Mouse (Mus musculus) thymus, adult 18-20 months (tissue): ENCODE measurements at regions not wholly inside any gene's neighbourhood (a gene's known extent, or its start where the extent isn't known, plus 50 kb on each side); places are given as distances from the start of the nearest gene placed in this dataset.

ENCODE experiments used
- DNase-seq, 2 experiments: peaks; one replicate each; pipeline ENCODE4 v3.0.0; 2022; ENCODE audit warnings: mixed read lengths in 2 of 2

DNA sequence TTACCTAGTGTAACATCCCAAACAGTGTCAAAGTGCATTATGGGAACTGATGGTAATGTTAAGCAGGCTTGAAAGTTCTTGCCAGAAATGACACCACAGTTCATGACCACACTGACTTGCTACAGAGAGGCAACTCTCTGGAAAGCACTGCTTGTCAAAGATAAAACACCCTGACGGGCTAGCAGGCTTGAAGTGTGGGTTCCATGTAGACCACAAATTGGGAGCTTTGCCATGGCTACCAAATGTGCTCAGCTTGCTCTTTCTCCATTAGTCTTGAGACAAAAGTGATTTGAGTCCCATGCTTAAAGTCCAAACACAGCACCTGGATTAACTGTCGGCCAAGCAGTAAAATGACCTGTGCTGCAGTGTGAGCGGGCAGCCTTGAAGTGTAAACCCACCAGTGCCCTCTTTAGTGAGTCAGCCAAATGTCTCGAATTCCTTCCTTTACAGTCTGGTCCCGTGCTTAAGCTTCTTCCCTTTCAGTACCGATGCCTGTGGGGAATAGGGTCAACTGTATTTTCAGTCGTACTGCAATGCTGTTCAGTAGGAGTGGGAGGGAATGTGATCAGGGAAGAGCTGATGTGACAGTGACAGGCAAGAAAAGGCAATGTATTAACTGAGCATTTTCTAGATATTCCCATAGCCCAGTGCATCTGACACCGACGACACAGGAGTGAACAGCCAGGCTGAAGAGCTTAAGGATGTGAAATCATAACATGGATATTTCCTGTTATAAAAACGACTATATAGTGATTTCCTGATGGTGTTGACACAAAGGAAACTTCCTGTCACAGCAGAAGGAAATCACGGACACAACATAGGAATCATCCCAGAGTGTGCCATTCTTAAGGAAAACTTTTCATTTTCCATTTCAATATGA is 600.4 kb upstream of the Nr5a2 start:
- no peak for DNase-seq

DNA sequence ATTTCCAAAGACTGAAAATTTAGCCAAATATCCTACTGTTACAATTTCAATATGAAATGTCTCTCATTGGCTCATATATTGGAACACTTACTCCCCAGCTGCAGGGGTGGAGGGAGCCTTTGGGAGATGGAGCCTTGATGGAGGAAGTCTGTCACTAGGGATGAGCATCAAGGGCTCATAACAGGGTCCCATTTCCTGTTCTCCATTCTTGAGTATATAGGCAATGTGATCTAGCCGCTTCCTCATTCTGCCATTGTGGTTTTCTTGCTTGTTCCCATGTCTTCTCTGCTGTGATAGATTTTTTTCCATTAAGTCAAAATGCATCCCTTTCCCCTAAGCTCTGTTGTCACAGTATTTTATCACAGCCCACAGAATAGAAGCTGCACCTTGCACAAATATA is 589.4 kb upstream of the Nr5a2 start:
- DNase-seq, result no peak

DNA sequence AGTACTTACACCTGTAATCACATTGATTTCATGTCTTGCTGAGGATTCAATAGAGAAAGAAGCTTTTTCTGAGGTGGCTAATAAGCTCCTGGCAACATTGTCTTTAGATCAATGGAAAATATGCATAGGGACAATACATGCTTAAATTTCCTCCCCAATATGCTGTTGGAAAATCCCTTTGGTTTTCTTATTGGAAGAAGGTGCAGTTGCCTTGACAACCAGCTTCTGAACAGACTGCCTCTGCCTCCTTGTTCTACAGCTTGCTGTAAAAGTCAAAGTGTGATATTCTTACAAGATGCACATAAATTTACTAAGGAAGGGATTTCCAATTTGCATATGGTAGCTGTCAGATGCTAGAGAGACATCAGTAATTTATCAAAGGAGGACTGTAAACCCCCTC is 585.4 kb upstream of the Nr5a2 start:
- DNase-seq, result no peak

DNA sequence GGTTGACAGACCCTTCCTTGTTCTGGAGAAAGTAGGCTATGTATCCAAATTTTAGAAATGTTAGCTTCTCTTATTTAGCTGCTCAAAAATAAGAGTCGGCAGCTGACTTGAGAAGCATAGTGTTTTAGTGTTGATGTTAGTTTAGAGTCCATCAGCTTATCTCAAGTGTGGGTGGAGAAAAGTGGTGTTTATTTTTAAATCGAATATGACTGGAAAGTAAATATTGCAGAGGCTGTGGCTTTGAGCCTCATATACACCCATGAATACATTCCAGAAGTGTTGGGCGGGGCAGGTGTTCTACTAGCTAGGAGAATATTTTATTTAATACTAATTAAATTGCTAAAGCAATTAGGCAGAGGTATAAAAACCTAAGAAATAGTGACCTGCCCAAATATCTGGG is 583.6 kb upstream of the Nr5a2 start:
- no peak for DNase-seq

DNA sequence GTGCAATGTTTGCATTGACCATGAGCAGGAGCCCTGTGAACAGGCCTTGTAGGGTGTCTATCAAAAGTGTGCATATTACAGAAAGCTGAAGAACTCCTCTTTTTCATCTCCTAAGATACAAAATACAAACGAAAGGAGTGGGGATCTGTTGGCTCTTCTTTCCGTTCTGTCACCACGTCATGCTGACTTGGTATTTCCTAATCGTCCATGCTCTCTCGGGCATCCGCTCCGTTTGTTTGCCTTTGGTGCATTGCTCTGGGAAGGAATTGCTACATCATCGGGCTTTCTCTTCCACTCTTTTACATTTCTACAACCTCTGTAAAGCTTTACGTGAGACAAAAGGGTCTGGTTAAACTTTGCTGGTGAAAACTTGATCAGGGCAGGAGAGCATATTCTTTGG is 581.2 kb upstream of the Nr5a2 start:
- no peak for DNase-seq

DNA sequence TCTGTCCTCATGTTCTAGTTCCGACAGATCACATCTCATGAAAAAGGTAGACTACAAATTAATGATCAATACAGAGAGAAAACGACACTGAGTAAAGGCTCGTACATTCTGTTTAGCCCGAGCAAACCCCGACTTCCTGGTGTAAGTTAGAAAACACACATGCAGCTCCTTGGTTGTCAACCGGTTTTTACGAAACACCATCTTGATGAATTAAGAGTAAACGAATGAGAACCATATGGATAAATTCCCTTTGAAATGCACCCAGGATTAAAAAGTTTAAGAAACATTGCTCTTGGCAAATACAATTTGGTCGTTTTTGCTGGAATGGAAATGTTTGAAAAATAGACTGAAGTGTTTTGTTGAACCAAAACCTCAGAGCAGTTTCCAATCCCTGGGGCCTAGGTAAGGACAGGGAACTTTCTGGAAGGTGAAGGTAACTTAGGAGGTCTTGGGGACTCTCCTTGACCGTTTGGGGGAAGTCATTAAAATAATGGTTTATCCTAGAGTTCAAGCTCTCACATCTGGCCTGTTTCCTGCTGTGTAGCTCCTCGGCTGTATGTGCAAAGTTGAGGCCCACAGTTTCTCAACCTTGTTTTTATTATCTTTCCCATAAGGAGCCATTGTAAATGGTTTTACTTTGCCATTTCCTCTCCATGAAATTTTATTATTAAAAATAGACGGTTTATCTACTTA is 579.3 kb upstream of the Nr5a2 start:
- DNase-seq, result no peak

DNA sequence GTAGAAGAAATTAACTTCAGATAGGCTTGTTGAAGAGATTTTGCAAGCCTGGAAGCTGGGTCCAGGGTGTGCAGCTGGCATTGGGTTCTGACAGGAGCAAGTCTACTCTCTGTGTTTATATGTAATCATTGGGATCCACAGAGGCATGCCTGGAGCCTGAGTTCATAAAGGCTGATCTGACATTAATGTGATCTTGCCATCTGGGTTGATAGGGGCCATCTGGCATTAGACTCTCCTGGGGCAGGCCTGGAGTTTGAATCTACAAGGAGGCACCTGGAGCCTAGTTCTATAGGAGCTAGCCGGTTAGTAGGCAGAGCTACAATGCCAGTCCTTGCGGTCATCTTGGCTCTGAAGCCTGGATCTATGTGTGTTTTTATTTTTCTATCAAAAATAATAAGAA is 554.5 kb upstream of the Nr5a2 start:
- DNase-seq, result no peak

DNA sequence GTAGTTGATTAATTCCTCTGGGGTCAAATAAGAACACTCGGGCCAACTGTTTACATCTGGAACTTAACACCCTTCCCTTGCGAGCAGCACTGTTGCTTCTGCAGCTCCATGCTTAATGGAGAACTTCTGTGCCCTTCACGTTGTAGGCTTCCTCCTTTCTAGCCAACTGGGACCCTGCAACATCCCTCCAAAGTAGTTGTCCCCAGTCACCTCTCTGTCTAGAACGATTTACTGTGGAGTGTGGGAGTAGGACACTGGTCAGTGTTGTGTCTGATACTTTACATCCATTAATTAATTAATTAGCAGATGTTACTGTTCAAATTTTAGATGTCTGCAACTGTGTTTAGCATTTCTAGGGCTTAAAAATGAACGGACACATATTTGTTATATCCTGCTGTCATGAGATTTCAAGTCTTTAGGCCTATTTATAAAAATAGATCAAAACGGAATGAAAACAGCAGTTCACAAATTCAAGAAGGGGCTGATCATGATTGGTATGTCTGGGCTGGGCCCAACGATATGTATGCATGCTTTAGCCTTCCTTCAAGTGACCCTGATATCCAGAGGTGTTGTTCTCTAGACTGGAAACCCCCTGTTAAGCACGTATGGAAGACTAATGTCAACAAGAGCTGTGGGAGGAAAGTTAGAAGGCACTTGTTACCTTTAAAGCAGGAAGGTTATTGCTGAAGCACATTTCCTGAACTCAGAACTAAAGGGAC is 543.6 kb upstream of the Nr5a2 start:
- no peak for DNase-seq

DNA sequence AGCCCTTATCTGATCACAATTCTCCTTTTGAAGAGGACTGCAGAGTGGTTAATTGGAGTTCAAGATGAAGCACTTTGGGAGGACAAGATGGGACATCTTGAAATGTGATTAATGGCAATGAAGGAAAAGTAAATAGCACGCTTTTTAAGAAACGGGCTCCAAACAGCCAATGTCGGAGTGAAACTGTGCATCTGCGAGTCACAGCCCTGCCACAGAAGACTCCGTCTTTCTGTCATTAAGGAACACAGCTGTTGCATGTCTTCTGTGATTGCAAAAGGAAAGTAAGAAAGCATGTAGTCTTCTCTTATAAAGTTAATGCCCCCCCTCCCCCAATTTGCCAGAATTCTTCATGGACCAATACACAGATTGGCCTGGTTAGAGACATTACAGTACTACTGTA is 528.0 kb upstream of the Nr5a2 start:
- no peak for DNase-seq

DNA sequence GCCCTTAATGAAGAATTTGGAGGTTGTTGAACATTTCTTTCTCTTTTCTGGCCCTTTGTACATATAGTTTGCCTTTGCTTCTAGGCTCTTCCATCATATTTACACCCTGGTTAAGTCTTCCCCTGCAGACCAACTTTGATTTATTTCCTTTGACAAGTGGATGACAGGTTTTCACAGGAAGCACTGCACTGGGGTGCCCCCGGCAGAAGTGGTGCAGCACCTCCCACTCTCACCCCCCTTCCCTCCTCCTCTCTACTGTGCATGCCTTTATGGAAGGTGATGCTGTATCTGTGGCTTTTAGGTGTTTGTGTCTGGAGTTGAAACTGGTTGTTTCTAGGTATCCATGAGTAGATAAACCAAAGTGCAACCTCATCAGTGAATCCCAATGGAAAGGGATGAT is 518.2 kb upstream of the Nr5a2 start:
- no peak for DNase-seq

DNA sequence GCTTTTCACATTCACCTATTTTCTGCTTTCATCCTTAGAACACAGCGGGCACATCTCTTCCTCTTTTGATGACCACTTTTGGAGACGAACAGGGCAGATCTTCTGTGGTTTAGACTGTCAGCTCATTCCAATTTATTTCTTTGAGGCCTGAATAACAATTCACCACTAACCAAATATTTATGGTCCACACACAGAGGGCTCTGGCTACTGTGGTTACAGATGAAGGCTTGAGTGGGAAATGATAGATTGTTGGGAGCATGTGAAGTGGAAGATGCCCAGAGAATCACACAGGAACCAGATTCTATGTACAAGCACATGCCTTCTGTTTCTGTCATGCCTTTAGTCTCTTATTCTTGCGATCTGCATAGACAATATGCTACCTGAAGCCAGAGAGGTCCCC is 517.0 kb upstream of the Nr5a2 start:
- no peak for DNase-seq

DNA sequence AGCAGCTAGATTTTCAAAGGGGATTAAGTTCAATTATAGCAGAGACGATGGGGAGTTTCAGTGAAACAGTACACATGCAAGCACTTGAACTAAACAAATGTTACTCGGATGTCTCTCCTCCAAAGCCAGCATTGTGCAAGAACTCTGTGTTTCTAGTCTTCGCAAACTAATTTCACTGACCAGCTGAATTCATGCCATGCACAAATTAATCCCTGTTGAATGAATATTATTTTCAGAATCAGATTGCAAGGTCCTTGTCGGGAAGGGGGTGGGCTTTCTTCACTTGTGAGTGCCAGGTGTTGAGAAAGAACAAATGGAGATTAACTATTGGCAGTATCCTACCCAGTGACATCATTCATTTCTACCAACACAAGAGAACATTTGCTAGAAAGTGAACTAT is 514.6 kb upstream of the Nr5a2 start:
- no peak for DNase-seq

DNA sequence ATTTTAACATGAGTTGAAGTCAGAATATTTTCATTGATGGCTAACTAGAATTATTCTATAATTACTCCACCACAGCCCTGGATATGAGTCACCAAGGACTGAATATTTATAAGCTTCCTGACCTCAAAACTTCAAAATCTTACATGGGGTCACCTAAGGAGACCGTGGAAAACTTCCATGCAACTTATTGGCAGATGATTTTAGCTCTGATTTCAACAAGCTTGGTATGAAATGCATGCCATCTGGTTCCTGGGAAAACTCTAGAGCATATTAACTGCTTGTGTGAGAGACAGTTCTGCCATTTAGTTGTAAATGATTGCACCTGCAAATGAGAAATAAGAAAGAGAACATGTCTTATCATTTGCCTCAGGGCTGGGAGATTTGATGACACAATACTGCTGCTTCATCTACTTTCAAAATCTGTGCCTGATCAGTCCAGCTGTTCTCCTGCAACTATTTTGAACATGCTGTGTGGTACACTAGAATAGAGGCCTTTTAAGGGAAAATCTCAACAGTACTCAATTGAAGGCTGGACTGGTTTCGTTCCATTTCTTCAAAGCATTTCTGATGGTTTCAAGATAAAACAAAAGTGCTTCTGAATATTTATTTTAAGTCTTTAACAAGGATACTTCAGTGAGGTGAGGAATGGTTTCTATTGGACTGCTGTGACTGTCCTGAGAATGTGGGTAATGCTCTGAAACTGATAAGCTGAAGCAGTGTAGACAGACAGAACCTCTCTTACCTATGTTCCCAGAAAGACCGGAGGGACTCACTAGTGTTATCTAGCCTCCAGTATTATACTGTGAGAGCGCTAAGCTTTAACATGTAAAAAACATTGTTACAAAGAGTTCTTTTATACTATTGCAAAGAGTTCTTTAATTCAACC is 513.8 kb upstream of the Nr5a2 start:
- no peak for DNase-seq

DNA sequence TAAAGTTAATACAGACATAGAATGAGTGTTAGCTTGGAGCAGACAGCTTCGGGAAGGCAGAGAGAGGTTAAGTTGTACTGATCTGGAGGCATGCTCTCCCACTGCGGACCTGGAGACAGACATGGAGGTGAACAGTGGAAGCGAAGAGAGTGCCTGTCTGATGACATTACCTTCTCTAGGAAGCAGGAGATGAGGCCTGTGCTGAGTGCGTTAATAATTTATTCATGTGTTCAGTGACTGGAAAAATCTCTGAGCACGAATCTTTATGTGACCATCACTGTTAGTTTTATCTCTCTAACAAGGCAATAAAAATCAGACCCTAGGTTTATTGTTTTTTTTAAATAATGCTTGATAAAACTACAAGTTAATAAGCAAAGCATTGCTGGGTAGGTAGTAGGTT is 504.7 kb upstream of the Nr5a2 start:
- no peak for DNase-seq

DNA sequence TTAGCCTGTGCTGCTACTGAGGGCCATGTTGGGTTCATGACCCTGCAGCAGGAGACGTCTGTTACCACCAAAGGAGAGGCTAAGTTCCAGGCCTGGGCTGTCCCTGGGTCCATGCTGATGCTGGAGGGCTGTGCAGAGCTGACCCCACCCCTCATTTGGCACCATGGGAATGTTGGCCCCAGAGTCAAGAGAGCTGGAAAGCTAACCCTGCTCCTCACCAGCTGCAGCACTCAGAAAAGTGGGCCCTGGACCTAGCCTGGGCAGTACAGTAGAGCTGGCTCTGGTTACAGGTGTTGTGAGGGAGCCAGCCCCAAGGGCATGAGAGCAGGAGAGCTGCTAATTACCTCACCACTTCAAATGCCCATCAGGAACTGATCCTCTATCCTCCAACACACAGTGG is 500.9 kb upstream of the Nr5a2 start:
- no peak for DNase-seq

DNA sequence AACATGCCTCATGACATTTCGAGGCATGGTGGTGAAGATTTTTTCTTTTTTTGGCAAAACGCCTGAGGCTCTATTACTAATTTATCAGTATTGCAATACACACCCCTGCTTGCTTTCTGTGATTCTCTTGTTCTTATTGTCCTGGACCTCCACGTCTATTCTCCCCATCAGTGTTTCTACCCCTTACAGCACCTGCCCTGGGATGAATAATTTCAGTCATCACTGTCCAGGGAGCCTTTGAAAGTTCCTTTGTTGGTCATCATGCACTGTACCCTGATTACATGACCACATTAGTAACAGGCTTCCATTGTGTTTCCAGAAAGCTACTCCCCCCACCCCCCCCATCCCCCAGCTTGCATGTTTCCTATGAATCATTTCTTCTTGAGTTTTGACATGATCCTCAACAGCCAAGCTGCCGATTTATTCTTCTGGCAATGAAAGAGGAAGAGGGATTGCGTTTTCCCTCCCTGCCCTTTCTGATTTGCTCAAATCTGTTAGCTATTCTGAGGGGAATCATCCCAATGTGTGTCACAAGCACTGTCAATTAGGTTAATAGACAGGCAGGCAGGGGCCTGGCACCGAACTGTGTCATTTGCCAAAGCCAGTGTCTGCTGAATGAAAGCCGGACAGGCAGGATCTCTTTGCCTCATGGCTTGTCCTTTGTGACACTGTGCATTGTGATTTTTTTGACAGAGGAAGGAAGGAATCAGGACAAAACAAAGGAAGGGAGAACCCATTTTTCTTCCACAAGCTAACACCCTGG is 493.4 kb upstream of the Nr5a2 start:
- no peak for DNase-seq

DNA sequence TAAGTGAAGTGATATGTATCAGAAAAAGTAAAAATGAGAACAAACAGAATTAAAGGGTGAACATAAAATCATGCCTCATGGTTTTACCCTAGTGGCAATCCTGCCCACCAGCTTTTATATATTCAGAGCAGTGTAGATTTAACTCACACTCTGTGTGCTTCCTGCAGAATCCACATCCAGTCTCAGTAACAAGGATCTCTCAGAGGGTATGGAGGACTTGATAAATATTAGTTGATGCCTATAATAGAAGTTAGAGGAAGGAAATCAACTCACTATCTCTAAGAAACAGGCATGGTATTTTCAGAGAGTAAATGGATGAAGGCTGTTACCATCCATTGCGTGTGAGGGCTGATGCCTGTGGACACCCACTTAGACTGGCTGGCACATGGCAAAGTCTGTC is 492.5 kb upstream of the Nr5a2 start:
- no peak for DNase-seq

DNA sequence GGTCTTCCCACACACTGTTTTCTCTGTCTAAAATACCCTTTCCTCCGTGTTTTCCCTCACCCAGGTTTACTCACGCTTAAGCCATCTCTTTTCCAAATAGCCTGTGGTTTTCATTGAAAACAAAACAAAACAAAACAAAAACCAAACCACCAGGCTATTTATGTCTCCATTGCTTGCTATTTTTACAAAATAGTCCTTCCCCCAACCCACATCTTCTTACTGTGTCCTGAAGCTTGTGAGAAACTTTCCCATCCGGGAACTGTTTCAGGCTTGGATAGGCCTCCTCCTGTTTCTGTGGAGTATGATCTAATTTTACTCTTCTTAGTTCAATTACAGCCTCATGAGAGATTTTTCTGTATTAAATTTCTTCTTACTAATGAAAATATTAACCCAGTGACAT is 486.2 kb upstream of the Nr5a2 start:
- no peak for DNase-seq

DNA sequence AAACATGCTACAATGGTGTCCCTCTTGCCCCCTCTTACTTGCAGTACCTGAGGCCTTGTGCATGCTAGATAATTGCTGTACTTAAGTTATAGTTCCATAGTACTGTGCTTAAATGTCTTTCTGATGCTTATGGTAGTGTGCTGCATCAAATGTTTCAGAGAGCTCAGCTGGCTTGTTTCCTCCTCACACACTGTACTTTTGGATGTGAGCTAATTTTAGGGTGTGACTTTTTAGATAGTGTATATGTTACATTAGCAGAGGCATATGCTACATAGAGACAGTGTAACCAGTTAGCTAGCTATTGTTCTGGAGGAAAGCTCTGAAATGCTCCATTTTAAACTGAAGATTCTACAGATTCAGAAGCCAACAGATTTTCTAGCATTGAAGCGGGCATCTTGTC is 467.9 kb upstream of the Nr5a2 start:
- DNase-seq, result no peak

DNA sequence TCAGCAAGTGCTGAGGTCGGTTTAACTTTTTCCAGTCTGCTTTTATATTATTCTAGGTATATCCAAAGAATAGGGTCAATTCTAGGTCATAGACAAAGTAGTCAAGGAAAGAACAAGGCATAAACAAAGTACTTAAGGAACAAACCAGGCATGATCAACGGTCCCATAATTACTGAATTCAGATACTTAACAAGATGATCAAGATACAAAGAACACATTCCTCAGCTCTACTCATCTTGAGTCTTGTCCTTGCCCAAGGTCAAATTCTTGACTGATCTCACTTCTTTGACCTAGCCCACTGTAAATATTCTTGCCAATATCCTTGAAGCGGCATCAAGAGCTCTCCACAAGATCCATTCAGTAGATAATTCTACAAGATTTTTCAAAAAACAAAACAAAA is 458.1 kb upstream of the Nr5a2 start:
- no peak for DNase-seq

DNA sequence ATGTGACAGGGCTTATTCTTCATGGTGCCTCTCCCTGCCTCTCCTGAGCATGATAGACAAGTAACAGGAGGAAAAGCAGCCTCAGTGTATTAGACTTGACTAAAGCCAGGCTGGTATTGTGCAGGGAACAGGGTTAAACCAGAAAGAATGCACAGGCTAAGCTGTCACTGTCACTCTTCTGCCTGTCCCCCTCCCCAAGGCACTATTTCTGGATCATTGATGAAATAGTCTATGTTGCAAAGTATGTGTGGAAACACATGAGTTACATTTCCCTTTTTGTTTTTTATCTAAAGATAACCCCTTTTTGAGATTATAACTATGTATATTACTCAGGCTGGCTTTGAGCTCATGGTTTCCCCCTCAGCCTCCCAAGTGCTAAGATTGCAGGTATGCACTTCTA is 436.5 kb upstream of the Nr5a2 start:
- DNase-seq, result no peak

DNA sequence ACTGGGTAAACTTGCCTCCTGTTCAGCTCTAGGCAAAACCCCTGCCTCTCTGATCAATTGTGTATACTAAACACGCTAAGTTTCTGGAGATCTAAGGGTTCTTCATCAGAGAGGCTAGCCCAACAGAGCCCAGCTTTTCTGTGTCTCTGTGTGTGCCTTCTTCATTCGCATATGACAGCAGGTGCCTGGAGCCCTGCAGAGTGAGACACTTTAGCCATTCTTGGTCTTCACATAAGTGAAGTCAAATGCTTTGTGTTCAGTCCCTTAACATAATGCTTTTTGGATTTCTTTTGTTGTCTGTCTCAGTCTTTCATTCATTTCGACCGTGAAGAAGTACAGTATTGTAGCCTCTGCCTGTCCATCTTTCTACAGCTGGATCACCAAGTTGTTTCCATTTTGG is 427.3 kb upstream of the Nr5a2 start:
- DNase-seq, result no peak
